Mouse (Mus musculus) CH12.LX (cell line): ENCODE data around the gene Gpatch3. TPM values are rescaled to one million over a fixed set of nuclear protein-coding genes. Genes with fewer than 3 reads are reported as not detected.
A peak's percentile ranks its signal among the peaks of the same experiment; 100 is the strongest.

ENCODE experiments used
- DNase-seq: peaks from one replicate; pipeline ENCODE4 v3.0.0-alpha.2; 2013; ENCODE audit errors: extremely low read depth
- H3K27ac ChIP-seq: 2 replicates; pipeline ENCODE4 v1.5.1; 2012; ENCODE audit warnings: low read depth, mild to moderate bottlenecking, control low read depth, moderate library complexity; ENCODE audit not compliant: insufficient read depth
- H3K27me3 ChIP-seq: replicated peaks from 2 replicates; pipeline ENCODE3; 2012; ENCODE audit warnings: inconsistent platforms
- H3K36me3 ChIP-seq, 2 experiments: replicated peaks in 1 of 2; 2 replicates each; pipeline versions ENCODE3 to v1.6.1; 2012; ENCODE audit warnings: inconsistent platforms in 1 of 2, low read length in 1 of 2, mild to moderate bottlenecking in 1 of 2, mixed read lengths in 1 of 2, moderate library complexity in 1 of 2; ENCODE audit not compliant: control insufficient read depth in 1 of 2, insufficient read depth in 1 of 2
- H3K4me1 ChIP-seq, 2 experiments: 2 replicates each; pipeline ENCODE4 v1.6.1; 2012; ENCODE audit warnings: inconsistent platforms in 1 of 2, moderate library complexity in 1 of 2; ENCODE audit not compliant: insufficient read depth in 2 of 2, control insufficient read depth in 1 of 2
- H3K4me2 ChIP-seq: 2 replicates; pipeline ENCODE4 v1.6.1; 2012; ENCODE audit warnings: low read depth, mild to moderate bottlenecking, control low read depth; ENCODE audit not compliant: poor library complexity, insufficient read depth, severe bottlenecking
- H3K4me3 ChIP-seq, 3 experiments: fragments of 150-350 bp in 1 of 3; sonication (generic) in 1 of 3; replicated peaks in 1 of 3; 2 replicates each; pipeline versions ENCODE3 to v1.5.1; 2011 to 2012; ENCODE audit warnings: low read depth in 2 of 3, low read length in 2 of 3, mild to moderate bottlenecking in 2 of 3, moderate library complexity in 2 of 3, control low read depth in 1 of 3, improper control_type of control experiment in 1 of 3, inconsistent platforms in 1 of 3, mixed read lengths in 1 of 3; ENCODE audit not compliant: poor library complexity in 1 of 3
- H3K79me2 ChIP-seq: replicated peaks from 2 replicates; pipeline ENCODE4 v1.6.1; 2012; ENCODE audit warnings: mild to moderate bottlenecking, moderate library complexity; ENCODE audit not compliant: control insufficient read depth, poor library complexity, insufficient read depth, severe bottlenecking; ENCODE audit errors: extremely low read depth
- H3K9ac ChIP-seq: 2 replicates; pipeline ENCODE4 v1.6.1; 2012; ENCODE audit warnings: low read depth, mild to moderate bottlenecking, control low read depth, moderate library complexity; ENCODE audit not compliant: insufficient read depth
- H3K9me3 ChIP-seq: replicated peaks from 2 replicates; pipeline ENCODE3; 2012; ENCODE audit warnings: low read length, inconsistent platforms, mixed read lengths
- CHD1 ChIP-seq: IDR thresholded peaks from 2 replicates; pipeline ENCODE4 v1.6.1; 2012; ENCODE audit warnings: low read depth, low read length, improper control_type of control experiment, inconsistent platforms
- CTCF ChIP-seq, 2 experiments: IDR thresholded peaks in 1 of 2; conservative IDR thresholded peaks in 1 of 2; 2 replicates each; pipeline ENCODE4 v1.5.1; 2011 to 2012; ENCODE audit warnings: low read depth in 2 of 2, low read length in 2 of 2, improper control_type of control experiment in 1 of 2, inconsistent platforms in 1 of 2, mild to moderate bottlenecking in 1 of 2, moderate library complexity in 1 of 2
- E2F4 ChIP-seq: IDR thresholded peaks from 2 replicates; pipeline ENCODE4 v1.6.1; 2011; ENCODE audit warnings: low read depth, low read length, improper control_type of control experiment; ENCODE audit not compliant: insufficient replicate concordance
- ELF1 ChIP-seq: IDR thresholded peaks from 2 replicates; pipeline ENCODE4 v1.6.1; 2014; ENCODE audit warnings: low read depth, mild to moderate bottlenecking, inconsistent platforms, low read length, improper control_type of control experiment
- ETS1 ChIP-seq: conservative IDR thresholded peaks from 2 replicates; pipeline ENCODE4 v1.6.1; 2012; ENCODE audit warnings: low read depth, mild to moderate bottlenecking, inconsistent platforms, low read length, improper control_type of control experiment, moderate library complexity
- JUN ChIP-seq: IDR thresholded peaks from 2 replicates; pipeline ENCODE4 v1.6.1; 2011; ENCODE audit warnings: low read depth, mild to moderate bottlenecking, low read length, improper control_type of control experiment, moderate library complexity; ENCODE audit not compliant: insufficient read depth
- KAT2A ChIP-seq: IDR thresholded peaks from 2 replicates; pipeline ENCODE4 v1.6.1; 2012; ENCODE audit warnings: low read length, improper control_type of control experiment, inconsistent platforms; ENCODE audit not compliant: insufficient replicate concordance
- MAFK ChIP-seq: IDR thresholded peaks from 2 replicates; pipeline ENCODE4 v1.6.1; 2011; ENCODE audit warnings: low read length, improper control_type of control experiment; ENCODE audit not compliant: insufficient replicate concordance
- MEF2A ChIP-seq: IDR thresholded peaks from 2 replicates; pipeline ENCODE4 v1.6.1; 2014; ENCODE audit warnings: low read depth, mild to moderate bottlenecking, inconsistent platforms, low read length, improper control_type of control experiment, borderline replicate concordance
- MXI1 ChIP-seq: IDR thresholded peaks from 2 replicates; pipeline ENCODE4 v1.6.1; 2011; ENCODE audit warnings: mild to moderate bottlenecking, low read depth, low read length, improper control_type of control experiment
- MYC ChIP-seq: IDR thresholded peaks from 2 replicates; pipeline ENCODE4 v1.6.1; 2011; ENCODE audit warnings: low read depth, mild to moderate bottlenecking, improper control_type of control experiment, low read length
- NELFE ChIP-seq: IDR thresholded peaks from 2 replicates; pipeline ENCODE4 v1.6.1; 2011; ENCODE audit warnings: low read depth, low read length, improper control_type of control experiment
- PAX5 ChIP-seq: IDR thresholded peaks from 2 replicates; pipeline ENCODE4 v1.6.1; 2012; ENCODE audit warnings: low read length, inconsistent platforms, mixed read lengths
- POLR2AphosphoS2 ChIP-seq: IDR thresholded peaks from 2 replicates; pipeline ENCODE4 v1.6.1; 2011; ENCODE audit warnings: low read depth, low read length, improper control_type of control experiment
- RAD21 ChIP-seq: IDR thresholded peaks from 2 replicates; pipeline ENCODE4 v1.6.1; 2011; ENCODE audit warnings: low read depth, mild to moderate bottlenecking, low read length, improper control_type of control experiment, moderate library complexity
- RCOR1 ChIP-seq: conservative IDR thresholded peaks from 2 replicates; pipeline ENCODE4 v1.6.1; 2012; ENCODE audit warnings: low read depth, mild to moderate bottlenecking, inconsistent platforms, low read length, improper control_type of control experiment
- SMC3 ChIP-seq: IDR thresholded peaks from 2 replicates; pipeline ENCODE4 v1.6.1; 2011; ENCODE audit warnings: low read depth, low read length, improper control_type of control experiment
- USF1 ChIP-seq: IDR thresholded peaks from 2 replicates; pipeline ENCODE4 v1.6.1; 2014; ENCODE audit warnings: low read depth, mild to moderate bottlenecking, inconsistent platforms, low read length, improper control_type of control experiment
- ZC3H11A ChIP-seq: IDR thresholded peaks from 2 replicates; pipeline ENCODE4 v1.6.1; 2012; ENCODE audit warnings: low read depth, mild to moderate bottlenecking, inconsistent platforms, low read length, improper control_type of control experiment
- dilution Hi-C: fragments of 300-500 bp; cut with MboI; formaldehyde crosslinking; loops from 2 replicates; pipeline ENCODE4 v1.14.3; 2020; ENCODE audit warnings: low sequenced_read_pairs; ENCODE audit not compliant: extremely low pct_unique_long_range_greater_than_20kb, extremely low pct_ligation_motif_present
- in situ Hi-C: fragments of 300-500 bp; cut with MboI; formaldehyde crosslinking; loops from 3 replicates; pipeline ENCODE4 v1.14.3; 2019; ENCODE audit warnings: low sequenced_read_pairs, low pct_ligation_motif_present, low pct_unique_long_range_greater_than_20kb, mixed read lengths
- polyA plus RNA-seq: library from polyadenylated mRNA; unstranded; fragments of >175 nt; gene quantifications from 2 replicates; pipeline ENCODE4 v1.2.1, GENCODE M21; 2012; ENCODE audit warnings: low read depth; ENCODE audit not compliant: insufficient read length
- total RNA-seq, 2 experiments: library from RNA; depleted of rRNA; stranded (reverse); fragments of 300-350 nt in 1 of 2; fragments of >200 nt in 1 of 2; gene quantifications; 2 replicates each; pipeline ENCODE4 v1.2.3; 2012 to 2014

Gpatch3 gene
- total and polyA plus RNA-seq, 3 experiments, result 7.2 to 20.9 (median 10.8) TPM

DNA sequence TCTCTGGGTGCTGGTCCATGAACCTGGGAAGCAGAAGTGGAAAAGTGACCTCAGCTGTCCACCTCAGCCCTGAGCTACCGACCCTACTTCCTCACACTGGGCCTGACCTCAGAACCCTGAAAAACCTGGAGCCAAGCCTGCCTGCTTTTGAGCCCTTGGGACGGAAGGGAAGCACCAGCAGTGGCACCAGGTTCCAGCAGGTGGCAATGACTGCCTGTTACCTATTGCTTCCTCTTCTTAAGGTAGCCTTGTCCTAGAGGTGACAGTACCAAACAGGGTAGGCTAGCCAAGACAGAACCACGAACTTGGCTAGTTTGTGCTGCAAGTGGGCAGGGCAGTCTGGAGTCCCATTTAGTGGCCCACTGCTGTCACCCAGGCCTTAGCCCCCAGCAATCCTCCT lies 41.8 kb upstream of the Gpatch3 start:
- DNase-seq, result no peak
- Histone ChIP-seq H3K9me3 (peaks cover 11% of the 10 kb centered on the region), H3K27me3 (no peaks in the 10 kb centered on the region), H3K4me3 (no peak overlapping the region), H3K4me1 (no peaks in the 10 kb centered on the region), H3K4me2 (no peak overlapping the region), H3K79me2 (peaks cover 7% of the 10 kb centered on the region; the same call in 1 of the 2 replicates), H3K36me3 (peaks cover 81 to 95% of the 10 kb centered on the region in 2 experiments), H3K9ac (no peak overlapping the region), H3K27ac (no peak overlapping the region)
- in situ Hi-C loops, result no loop called here
- TF ChIP-seq CTCF (conservative IDR thresholded peaks at IDR 0.05 in 1 of 2, IDR thresholded peaks at IDR 0.05 in 1 of 2; ENCODE audit: low read depth in 2 of 2, low read length in 2 of 2), result peak in 1 of 2 experiments; percentile 26; a peak in 1 of 4 replicates
- TF ChIP-seq MAFK, result no peak
- TF ChIP-seq ELF1, result no peak
- peak; percentile 8 for TF ChIP-seq RAD21
- dilution Hi-C loops, result no loop called here

DNA sequence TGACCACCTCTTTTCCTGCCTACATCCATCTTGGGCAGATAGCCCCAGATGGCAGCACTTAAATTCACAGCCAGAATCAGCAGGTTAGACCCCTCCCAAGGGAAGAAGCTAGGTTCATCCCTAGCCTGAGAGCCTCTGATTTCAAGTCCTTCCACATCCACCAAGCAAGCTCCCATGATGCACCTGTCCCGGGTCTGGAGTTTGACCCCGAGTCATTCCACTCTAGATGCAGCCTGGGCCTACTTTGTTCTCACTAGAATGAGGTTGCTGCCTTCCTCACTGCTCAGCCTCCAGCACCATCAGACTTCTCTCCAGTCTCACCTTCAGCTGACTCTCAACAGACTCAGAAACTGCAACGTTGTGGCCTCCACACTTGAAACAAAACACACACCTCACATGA lies 38.5 kb upstream of the Gpatch3 start:
- Histone ChIP-seq H3K79me2 (peaks cover 33% of the 10 kb centered on the region), H3K4me2 (no peak overlapping the region), H3K4me3 (no peak overlapping the region), H3K27me3 (no peaks in the 10 kb centered on the region), H3K9ac (no peak overlapping the region), H3K27ac (no peak overlapping the region), H3K36me3 (peaks cover 84 to 94% of the 10 kb centered on the region in 2 experiments), H3K4me1 (peaks cover 0 to 6% of the 10 kb centered on the region in 2 experiments; a peak in 2 of 4 replicates), H3K9me3 (no peaks in the 10 kb centered on the region)
- in situ Hi-C loops, result no loop called here
- no peak for DNase-seq
- dilution Hi-C loops, result no loop called here
- TF ChIP-seq ZC3H11A (no peak), RAD21 (no peak), RCOR1 (no peak), POLR2AphosphoS2 (no peak), KAT2A (no peak), NELFE (no peak), ETS1 (no peak), CHD1 (no peak), JUN (no peak), USF1 (no peak), MXI1 (no peak), MEF2A (no peak), PAX5 (no peak), ELF1 (no peak), SMC3 (no peak), E2F4 (no peak), MAFK (no peak), MYC (no peak)
